Comparison of ENCODE assay signal across 8 mouse cellular contexts in genomic region chr7:29983340-29983689, GRCm38 (mm10). TPM values are rescaled to one million over a fixed set of nuclear protein-coding genes. Genes with fewer than 3 reads are reported as not detected.
DNase-seq lines count a peak whose midpoint lies in the region; ATAC-seq and TF ChIP-seq lines count a peak whose summit lies in the region.

No protein-coding gene starts in this region.

- no peak for TF ChIP-seq POLR2A in liver, adult 2 months (IDR thresholded peaks at IDR 0.05; ENCODE audit: extremely low read depth, insufficient read depth, low read length)

- no peak for DNase-seq in liver, adult 2 months (ENCODE audit: extremely low read depth, low read depth, low spot score)
- no peak for DNase-seq in liver
- no peak for DNase-seq in cerebellum, adult 9-10 months
- DNase-seq in urinary bladder, postnatal 10 days (ENCODE audit: low spot score) = no peak
- no peak for DNase-seq in lung, postnatal 36 days

- TF ChIP-seq CTCF in liver, adult 2 months (IDR thresholded peaks at IDR 0.05; ENCODE audit: low read depth, low read length) = no peak
- TF ChIP-seq CTCF in intestine, postnatal 0 days (IDR thresholded peaks at IDR 0.05; ENCODE audit: low read depth) = no peak

- H3K9me3 ChIP-seq in embryonic facial prominence, embryonic 15.5 days (replicated peaks) = no peaks in the 10 kb centered on the region
- no peaks in the 10 kb centered on the region for H3K9me3 ChIP-seq in intestine, postnatal 0 days (ENCODE audit: control insufficient read depth)
- no peaks in the 10 kb centered on the region for H3K9me3 ChIP-seq in neural tube, embryonic 14.5 days (ENCODE audit: control insufficient read depth, low read length)

- peak; percentile 40; the same call in 1 of the 2 replicates for ATAC-seq in embryonic facial prominence, embryonic 15.5 days (ENCODE audit: insufficient number of reproducible peaks, low FRiP score, low TSS enrichment, low read depth)
- peak; percentile 2; the same call in 1 of the 2 replicates for ATAC-seq in intestine, postnatal 0 days
- ATAC-seq in neural tube, embryonic 14.5 days (ENCODE audit: low read depth) = no peak

- under 1% methylated on average over 8 of the region's 8 CpGs for WGBS in liver, adult 2 months
- WGBS in embryonic facial prominence, embryonic 15.5 days = 2% methylated on average over 8 of the region's 8 CpGs
- 1% methylated on average over 8 of the region's 8 CpGs for WGBS in intestine, postnatal 0 days
- 1% methylated on average over 8 of the region's 8 CpGs for WGBS in neural tube, embryonic 14.5 days

- H3K9ac ChIP-seq in liver, adult 2 months (ENCODE audit: low read depth, low read length) = peak overlapping the region; percentile 94
- H3K9ac ChIP-seq in embryonic facial prominence, embryonic 15.5 days = peak overlapping the region; percentile 65
- H3K9ac ChIP-seq in intestine, postnatal 0 days (ENCODE audit: low read depth, low read length) = peak overlapping the region; percentile 75
- peak overlapping the region; percentile 78 for H3K9ac ChIP-seq in neural tube, embryonic 14.5 days (replicated peaks; ENCODE audit: low read depth, low read length)

- H3K79me2 ChIP-seq in liver, adult 2 months (ENCODE audit: control insufficient read depth, insufficient read depth, low read length) = peaks cover 5% of the 10 kb centered on the region; the same call in 1 of the 2 replicates

- H3K4me1 ChIP-seq in liver, adult 2 months (ENCODE audit: control insufficient read depth, insufficient read depth, low read length) = peaks cover 17% of the 10 kb centered on the region
- peaks cover 21% of the 10 kb centered on the region for H3K4me1 ChIP-seq in embryonic facial prominence, embryonic 15.5 days
- H3K4me1 ChIP-seq in intestine, postnatal 0 days (replicated peaks; ENCODE audit: control insufficient read depth, insufficient read depth, low read length) = peaks cover 8% of the 10 kb centered on the region; the same call in 1 of the 2 replicates
- peaks cover 15% of the 10 kb centered on the region; the same call in 1 of the 2 replicates for H3K4me1 ChIP-seq in neural tube, embryonic 14.5 days (ENCODE audit: control insufficient read depth, insufficient read depth, low read length)

- peak overlapping the region; percentile 72 for H3K27ac ChIP-seq in liver, adult 2 months (replicated peaks; ENCODE audit: insufficient read depth, low read depth, low read length)
- peak overlapping the region; percentile 98 for H3K27ac ChIP-seq in embryonic facial prominence, embryonic 15.5 days (replicated peaks)
- peak overlapping the region; percentile 89 for H3K27ac ChIP-seq in intestine, postnatal 0 days (ENCODE audit: low read depth, low read length)
- peak overlapping the region; percentile 88 for H3K27ac ChIP-seq in neural tube, embryonic 14.5 days (ENCODE audit: low read depth, low read length)

- peaks cover 6% of the 10 kb centered on the region; the same call in 1 of the 2 replicates for H3K36me3 ChIP-seq in liver, adult 2 months (ENCODE audit: control insufficient read depth, insufficient read depth, low read length)
- peaks cover 22% of the 10 kb centered on the region for H3K36me3 ChIP-seq in embryonic facial prominence, embryonic 15.5 days
- H3K36me3 ChIP-seq in intestine, postnatal 0 days (ENCODE audit: control insufficient read depth, insufficient read depth) = peaks cover 9% of the 10 kb centered on the region
- H3K36me3 ChIP-seq in neural tube, embryonic 14.5 days (ENCODE audit: control insufficient read depth, insufficient read depth, low read length) = peaks cover 8% of the 10 kb centered on the region; the same call in 1 of the 2 replicates

- H3K4me3 ChIP-seq in liver, adult 2 months (ENCODE audit: insufficient read depth, low read depth, low read length) = peak overlapping the region; percentile 85
- H3K4me3 ChIP-seq in embryonic facial prominence, embryonic 15.5 days (replicated peaks) = peak overlapping the region; percentile 93
- H3K4me3 ChIP-seq in intestine, postnatal 0 days (ENCODE audit: low read depth, low read length) = peak overlapping the region; percentile 78
- peak overlapping the region; percentile 92 for H3K4me3 ChIP-seq in neural tube, embryonic 14.5 days (ENCODE audit: low read depth, low read length)

- H3K27me3 ChIP-seq in liver, adult 2 months (ENCODE audit: control insufficient read depth, insufficient read depth, low read length) = no peaks in the 10 kb centered on the region
- H3K27me3 ChIP-seq in embryonic facial prominence, embryonic 15.5 days = no peaks in the 10 kb centered on the region
- H3K27me3 ChIP-seq in intestine, postnatal 0 days (replicated peaks; ENCODE audit: control insufficient read depth, insufficient read depth, low read length) = no peaks in the 10 kb centered on the region
- no peaks in the 10 kb centered on the region for H3K27me3 ChIP-seq in neural tube, embryonic 14.5 days (ENCODE audit: control insufficient read depth, insufficient read depth, low read length)

- peak overlapping the region; percentile 54 for H3K4me2 ChIP-seq in embryonic facial prominence, embryonic 15.5 days (replicated peaks)
- peak overlapping the region; percentile 82 for H3K4me2 ChIP-seq in intestine, postnatal 0 days (replicated peaks; ENCODE audit: low read depth)
- peak overlapping the region; percentile 73 for H3K4me2 ChIP-seq in neural tube, embryonic 14.5 days (ENCODE audit: low read depth, low read length)

RNA-seq across cellular contexts. Expression of gene Zfp568, which starts 0.4 kb away (rescaled TPM):
- 8.7 and 8.8 TPM in 2 replicates for total RNA-seq in liver, adult 2 months (2014; rRNA removed)
- polyA plus RNA-seq in liver, adult 2 months (2012; rRNA removed) = 4.3 and 4.9 TPM in 2 replicates
- polyA plus RNA-seq in embryonic facial prominence, embryonic 15.5 days (2015; fragmentation: Nextera tagmentation; extraction: Ambion mirVana) = 18.4 and 22.6 TPM in 2 replicates
- 5.5 and 5.8 TPM in 2 replicates for polyA plus RNA-seq in intestine, postnatal 0 days (2015; fragmentation: Nextera tagmentation; extraction: Ambion mirVana)
- 4.0 and 5.5 TPM in 2 replicates for polyA plus RNA-seq in neural tube, embryonic 14.5 days (2014; fragmentation: Nextera tagmentation; extraction: Ambion mirVana)

RNA-seq across cellular contexts. Expression of gene Zfp74, which starts 29.4 kb away (rescaled TPM):
- total RNA-seq in liver, adult 2 months (2014; rRNA removed) = 2.4 and 2.6 TPM in 2 replicates
- polyA plus RNA-seq in liver, adult 2 months (2012; rRNA removed) = 2.3 and 2.7 TPM in 2 replicates
- polyA plus RNA-seq in embryonic facial prominence, embryonic 15.5 days (2015; fragmentation: Nextera tagmentation; extraction: Ambion mirVana) = 9.1 and 11.4 TPM in 2 replicates
- 2.6 and 2.8 TPM in 2 replicates for polyA plus RNA-seq in intestine, postnatal 0 days (2015; fragmentation: Nextera tagmentation; extraction: Ambion mirVana)
- 21.2 and 25.3 TPM in 2 replicates for polyA plus RNA-seq in neural tube, embryonic 14.5 days (2014; fragmentation: Nextera tagmentation; extraction: Ambion mirVana)
